Mouse (Mus musculus) thymus, postnatal 0 days (tissue): Measurements from ENCODE around the gene Spcs3. TPM values are rescaled to one million over a fixed set of nuclear protein-coding genes. Genes with fewer than 3 reads are reported as not detected.
A peak's percentile ranks its signal among the peaks of the same experiment; 100 is the strongest.
"Not testable (repeated sequence)": the region's sequence is repeated elsewhere in the genome, so short reads cannot be mapped to it uniquely, and the experiment has no call there.

Source experiments
- DNase-seq: peaks from one replicate; pipeline ENCODE4 v3.0.0-alpha.2; 2015; ENCODE audit warnings: low spot score
- polyA plus RNA-seq: library from polyadenylated mRNA; unstranded; fragments of >200 nt; fragmentation: Nextera tagmentation; extraction: Ambion mirVana; gene quantifications from 2 replicates; pipeline ENCODE4 v1.2.1, GENCODE M21; 2015

Gene Spcs3
- polyA plus RNA-seq = 74.9 and 82.5 TPM in 2 replicates

DNA sequence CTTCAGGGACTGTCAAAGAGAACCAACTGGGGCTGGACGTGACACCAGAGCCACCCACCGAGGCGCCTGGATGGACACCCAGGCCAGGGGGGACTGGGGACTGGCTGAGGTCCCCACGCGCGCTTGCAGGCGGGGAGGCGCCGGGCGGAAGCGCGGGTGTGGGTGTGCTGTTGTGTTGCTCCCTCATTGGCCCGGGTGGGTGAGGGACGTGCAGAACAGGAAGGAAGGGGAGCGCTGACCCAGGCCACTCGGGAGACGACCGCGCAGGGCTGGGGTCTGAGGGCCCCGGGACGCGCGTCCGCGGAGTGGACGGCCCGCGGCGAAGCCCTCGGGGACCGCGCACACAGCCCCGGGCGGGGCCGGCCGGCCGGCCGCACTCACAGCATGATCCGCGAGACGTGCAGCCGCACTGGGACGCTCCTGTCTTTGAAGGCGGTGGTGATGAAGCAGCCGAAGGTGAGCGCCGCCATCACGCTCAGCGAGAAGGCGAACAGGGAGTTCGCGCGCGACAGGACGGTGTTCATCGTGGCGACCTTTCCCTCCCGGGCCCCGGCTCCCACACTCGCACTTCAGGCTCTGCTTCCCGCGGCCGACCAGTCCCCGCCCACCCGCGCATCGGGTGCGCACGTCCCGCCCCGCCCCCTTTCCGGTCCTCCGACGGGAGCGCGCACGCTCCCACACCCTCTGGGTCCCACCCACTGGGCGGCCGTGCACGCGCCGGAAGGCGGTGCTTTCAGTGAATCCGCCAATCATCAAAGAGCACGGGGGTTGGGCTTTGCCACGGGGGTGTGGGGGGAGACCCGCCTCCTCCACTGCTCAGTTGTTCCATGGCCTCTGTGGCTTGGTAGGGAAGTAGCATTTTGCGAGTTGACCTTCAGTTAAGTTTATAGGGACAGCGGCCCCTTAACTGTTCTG, at the start of gene Spcs3, which contains the start of gene Asb5:
Spcs3 (minus strand) TSS at position 617 of the 915 bp plus-strand sequence.
Asb5 (plus strand) TSS at position 199 of the 915 bp plus-strand sequence.
- peak; percentile 97 for DNase-seq

DNA sequence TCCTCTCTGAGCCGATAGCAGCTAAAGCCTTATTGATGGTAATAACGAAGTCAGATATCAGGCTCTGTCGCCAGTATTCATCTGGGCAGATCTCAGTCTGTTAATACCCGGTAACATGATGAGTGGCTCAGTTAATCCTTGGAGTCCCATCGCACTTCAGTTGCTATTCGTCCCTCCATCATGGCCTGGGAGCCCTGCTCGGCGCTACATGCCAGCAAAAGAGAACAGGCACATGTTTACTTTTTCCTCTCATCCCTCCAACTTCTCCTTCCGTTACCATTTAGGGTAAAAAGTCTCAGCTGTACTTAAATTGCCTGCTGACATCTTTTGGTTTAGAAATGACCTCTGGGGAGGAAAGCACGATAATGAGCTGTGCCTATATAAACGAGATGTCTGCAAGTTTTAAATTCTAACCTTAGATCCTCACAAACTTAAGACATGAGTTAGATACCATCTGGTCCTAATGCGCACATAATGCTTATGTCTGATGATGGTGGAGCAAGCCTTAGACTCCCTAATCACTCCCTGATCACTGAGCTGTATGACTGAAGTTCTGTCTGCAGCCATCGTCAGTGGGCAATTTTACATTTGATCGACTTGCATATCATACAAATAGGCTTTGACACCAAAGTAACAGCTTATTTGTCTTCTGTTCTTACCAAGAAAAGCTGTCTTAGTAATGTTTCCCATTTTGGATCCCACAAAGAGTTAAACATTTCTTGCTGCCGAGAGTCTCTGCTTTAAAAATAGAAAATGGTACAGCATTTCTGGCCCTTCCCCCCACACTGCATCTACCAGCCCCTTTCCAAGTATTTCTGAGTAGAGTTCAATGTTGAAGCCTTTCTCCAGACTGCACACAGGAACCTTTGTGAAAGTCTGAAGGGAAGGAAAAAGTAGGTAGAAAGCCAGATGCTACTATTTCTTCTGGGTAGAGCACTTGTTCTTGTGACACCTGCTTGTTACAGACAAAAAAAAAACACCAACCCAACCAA, 41.1 kb upstream of the Spcs3 start:
- DNase-seq = no peak

DNA sequence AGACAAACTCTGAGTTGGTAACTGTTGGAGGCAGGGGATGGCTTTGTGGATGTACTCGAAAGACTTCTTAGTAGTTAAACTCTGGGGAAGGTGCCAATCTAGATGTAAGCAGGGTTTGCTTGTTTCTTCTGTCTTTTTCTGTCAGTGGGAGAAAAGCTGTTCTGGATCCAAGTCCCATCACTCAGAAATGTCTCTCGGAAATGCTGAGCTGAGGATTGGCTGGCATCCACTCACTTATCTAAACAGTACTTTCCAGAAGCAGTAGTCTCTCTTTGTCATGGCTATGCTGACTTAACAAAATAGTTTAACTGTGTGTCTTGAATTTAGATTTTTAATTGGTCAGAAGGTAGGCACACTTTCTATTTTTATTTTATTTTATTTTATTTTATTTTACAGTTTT, 37.4 kb upstream of the Spcs3 start:
- no peak for DNase-seq

DNA sequence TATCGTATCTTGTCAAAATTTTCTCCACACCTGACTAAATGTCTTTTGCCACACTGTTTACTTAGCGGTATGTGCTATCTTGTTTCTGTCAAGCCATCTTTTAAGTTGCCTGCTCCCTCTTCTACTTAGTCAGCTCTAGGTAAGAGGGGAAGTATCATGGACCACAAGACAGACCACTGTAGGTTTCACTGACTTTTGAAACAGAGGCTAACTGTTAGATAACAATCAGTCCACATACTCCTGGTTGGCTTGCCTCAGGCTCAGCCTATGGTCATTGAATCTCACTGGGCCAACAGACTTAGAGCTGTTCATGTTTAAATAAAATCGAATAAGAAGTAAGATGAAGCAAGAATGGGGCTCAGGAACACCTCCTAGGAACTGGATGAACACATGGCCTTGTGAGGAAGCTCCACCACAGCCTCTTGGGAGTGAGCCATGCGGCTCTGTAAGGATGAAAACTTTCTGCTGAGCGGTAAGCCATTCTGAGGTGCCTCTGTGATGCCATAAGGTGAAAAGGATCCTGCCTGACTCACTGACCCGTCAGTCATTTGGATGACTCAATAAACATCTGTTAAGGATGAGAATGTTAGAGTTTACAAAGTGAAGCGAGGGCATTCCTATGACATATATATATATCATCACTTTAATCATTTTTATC, 35.9 kb upstream of the Spcs3 start:
- no peak for DNase-seq

DNA sequence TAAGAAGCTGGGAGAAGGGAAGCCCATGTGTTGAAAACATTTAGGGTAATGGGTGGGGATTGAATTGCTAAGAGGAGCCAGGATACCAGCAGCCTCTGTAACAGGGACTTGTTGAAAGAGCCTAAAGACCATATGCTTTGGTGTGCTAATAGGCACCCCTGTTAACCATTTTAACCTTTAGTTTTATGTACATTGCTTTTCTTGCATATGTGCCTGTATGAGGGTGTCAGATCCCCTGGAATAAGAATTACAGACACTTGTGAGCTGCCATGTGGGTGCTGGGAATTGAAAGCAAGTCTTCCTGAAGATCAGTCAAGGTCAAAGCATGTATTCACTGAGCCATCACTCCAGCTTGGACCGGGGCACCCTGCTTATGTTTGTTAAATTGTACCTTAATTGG, 35.4 kb upstream of the Spcs3 start:
- DNase-seq = no peak

DNA sequence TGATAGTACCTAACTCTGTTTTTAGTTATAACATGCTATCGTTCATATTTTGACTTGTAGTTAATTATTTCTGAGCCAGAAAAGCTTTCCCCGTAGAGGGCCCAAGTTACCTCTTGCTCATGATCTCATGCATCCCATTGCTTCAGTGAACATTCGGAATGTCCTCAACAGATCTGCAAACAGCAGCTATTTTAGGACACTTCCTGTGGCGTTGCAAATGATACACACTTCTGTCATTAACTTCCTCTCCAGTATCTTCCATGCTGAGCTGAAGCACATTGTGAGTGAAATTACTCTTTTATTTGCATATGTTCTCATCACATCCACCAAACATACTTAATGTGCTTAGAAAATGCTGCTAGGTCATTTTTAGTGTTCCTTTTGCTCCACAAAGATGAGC, 32.3 kb upstream of the Spcs3 start:
- no peak for DNase-seq

DNA sequence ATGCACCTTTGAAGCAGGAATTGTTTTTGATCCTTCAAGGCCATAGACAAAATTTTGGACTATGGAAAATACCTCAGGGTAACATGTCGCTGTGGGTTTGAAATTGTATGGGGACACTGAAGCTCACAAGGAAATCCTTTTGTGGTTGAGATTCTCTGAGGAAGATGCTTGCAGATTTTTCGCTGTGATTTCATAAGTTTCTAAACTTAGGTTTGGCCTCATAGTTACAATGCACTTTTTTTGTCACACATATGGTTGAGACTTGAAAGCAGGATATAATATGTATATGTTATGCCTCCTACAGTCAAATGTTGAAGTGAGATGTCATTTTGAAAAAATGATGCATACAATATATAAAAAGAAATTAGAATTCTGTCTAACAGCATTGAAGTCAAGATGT, 25.1 kb upstream of the Spcs3 start:
- no peak for DNase-seq

DNA sequence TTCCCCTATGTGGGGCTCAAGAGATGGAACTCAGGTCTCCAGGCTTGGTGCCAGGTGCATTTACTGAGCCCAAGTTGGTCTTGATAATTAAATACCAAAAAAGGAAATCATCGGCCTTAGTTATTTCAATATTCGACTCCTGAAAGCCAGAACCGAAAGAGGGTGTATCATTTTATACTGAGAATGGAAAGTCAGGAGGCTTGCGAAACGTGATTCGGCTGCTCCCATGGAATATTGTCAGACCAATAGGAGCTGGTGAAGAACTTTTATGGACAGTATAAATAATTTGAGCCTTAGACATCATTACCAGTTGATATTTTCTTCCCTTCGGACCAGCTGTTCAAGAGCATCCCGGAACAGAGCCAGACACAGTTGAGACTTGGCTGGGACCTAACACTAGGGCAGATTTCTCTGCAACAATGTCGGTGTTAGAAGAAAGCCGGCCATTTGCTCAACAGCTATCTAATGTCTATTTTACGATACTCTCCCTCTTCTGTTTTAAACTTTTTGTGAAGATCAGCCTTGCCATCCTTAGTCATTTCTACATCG, 20.3 kb upstream of the Spcs3 start:
- no peak for DNase-seq

DNA sequence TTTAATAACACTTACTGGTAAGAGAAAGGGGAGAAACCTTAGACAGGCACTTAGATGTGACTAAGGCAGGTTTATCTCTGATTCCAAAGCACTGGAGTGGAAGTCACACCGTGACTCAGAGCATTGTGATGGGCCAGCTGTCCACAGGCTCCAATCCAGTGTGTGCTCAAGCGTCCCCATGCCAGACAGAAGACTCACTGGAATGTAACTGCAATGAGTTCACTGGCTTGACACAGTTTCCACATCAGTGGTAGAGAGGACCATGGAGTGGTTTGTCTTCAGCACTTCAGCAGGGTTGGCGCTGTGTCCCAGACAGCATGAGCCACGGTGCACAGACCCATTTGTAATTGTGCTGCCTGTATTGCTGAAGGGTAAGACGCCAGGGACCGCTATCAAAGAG, 18.6 kb upstream of the Spcs3 start:
- no peak for DNase-seq

DNA sequence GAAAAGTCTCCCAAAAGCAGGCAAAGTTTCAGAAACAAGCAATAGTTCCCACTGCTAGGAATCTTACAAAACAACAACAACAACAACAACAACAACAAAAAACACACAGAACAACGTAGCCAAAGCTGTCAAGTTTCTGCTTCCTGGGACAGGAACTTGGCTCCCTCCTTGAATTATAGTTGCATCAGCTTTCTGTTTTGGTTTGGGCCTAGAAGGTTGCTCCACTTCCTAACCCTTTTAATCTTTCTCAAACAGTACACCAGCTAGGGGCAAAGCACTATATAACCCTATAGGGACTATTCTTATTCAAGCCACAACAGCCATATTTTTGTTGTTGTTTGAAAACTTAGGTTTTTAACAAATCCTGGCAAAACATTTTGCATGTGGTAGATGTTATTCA, 11.5 kb upstream of the Spcs3 start:
- no peak for DNase-seq

DNA sequence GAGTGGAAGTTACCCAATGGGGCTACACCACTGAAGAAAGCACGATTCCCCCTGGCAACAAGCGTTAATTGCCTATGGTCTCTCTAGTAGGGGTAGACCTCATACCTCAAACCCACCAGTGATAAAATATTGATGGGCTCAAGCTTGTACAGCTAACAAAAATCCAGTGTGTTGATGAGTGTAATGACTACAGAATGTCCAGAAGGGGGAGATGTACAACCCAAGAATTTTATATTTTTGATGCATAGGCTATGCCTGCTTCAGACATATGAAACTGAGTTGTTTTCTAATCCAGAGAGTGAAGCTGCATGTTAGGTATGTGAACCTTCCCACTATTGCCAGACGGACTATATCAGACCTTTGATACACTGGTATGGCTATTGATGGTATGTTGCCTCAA, 7.5 kb upstream of the Spcs3 start:
- peak; percentile 16 for DNase-seq

DNA sequence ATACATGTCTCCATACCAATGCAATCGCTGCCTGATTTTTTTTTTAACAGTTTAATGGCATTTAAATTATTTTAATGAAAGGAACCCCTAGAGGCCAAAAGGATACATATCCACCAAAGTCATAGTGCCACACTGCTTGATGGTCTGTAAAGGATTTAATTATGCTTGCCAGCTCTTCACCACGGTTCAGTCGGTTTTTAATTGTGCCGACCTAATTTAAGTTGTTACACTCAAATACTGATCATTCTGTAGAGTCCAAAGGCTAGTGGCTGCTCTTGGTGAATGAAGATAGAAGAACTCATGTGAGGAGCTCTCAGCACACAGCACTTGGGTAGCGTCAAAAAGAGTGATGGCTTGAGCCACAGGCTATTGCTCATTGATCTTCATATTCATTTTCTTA, 5.4 kb upstream of the Spcs3 start:
- DNase-seq = no peak

DNA sequence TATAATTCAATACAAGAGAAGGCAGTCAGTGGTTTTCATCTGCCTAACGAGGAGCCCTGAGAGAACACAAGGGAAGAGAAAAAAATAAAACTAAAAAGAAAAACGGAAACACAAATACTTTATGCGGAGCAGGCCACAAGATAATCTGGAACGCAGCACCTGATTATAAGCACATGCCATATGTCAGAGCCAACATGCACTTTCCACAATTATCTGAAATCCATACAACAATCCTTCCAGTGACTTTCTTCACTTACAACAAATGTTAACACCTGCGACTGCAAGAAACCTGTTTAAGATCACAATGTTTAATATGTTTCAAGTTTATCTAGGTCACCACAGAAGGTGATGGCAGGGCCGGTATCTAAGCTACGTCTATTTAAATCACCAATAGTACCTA, 1.2 kb downstream of the Spcs3 start:
- DNase-seq = no peak

DNA sequence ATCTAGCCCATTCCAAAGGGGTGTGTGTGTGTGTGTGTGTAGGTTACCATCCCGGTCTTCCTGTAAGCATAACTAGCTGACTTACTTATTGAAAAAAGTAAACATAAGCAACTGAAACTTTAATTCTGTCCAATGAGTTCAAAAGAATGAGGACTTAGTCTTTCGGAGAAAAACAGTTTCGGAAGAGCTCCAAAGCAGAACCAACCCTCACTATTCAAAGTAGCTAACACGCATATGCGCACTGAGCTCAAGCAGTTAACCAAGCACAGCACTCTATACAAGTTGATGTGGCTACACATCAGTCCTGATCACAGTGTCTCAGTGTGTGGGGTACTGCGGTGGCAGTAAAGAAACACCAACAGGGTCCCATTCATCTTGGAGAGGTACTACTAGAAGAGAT, 3.1 kb downstream of the Spcs3 start:
- DNase-seq = no peak

DNA sequence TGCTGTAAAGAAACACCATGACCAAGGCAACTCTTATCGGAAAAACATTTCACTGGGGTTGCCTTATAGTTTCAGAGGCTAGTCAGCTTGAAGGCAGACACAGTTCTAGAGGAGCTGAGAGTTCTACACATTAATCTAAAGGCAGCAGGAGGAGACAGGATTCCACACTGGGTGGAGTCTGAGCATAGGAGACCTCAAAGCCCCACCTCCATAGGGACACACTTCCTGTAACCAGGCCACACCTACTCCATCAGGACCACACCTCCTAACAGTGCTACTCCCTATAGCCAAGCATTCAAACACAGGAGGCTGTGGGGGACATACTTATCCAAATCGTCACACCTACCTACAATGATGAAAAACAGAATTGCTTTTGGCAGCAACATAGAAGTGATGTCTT, 4.2 kb downstream of the Spcs3 start:
- no peak for DNase-seq

DNA sequence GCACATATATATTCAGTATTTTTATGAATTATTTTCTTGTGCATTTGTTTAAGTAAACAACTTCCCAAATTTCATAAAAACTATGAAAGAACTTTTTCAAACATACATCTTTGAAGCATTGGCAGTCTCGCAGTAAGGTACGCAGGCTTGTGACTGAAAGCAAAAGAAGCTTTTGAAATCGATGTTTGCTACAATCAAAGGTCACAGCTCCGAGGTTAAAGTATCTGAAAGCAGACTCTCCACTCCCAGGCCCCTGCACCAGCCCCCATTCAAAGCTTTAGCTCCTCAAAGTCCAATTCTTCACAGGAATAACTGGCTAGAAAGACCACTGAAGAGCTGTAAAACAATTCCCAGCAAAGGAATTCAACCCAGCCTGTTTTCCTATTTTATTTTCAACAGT, 9.3 kb downstream of the Spcs3 start:
- DNase-seq = no peak

DNA sequence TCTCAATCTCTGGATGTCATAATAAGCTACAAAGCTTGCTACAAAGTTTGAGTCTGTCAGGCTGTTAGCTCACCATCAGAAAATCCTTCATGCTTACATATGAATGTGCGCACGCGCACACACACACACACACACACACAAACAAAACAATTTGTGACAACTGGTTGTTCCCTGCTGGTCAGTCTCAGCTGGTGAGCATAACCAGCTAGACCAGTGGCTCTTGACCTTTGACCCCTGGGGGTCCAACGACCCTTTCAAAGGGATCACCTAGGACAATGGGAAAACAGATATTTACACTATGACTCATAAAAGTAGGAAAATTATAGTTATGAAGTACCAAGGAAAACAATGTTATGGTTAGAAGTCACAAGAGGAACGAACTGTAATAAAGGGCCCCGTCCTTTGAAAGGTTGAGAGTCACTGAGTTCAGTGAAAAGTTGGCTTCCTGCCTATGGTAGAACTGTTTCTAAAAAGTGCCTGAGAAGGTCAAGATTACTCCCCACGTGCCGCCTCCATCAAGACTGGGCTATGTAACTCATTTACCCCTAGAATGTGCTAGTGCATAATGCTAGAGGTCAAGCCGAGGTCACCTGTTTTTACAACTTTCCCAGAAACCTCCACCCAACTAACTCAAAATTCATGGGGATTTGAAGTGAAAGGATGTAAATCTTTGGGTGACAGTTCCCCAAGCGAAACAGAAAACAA, 10.9 kb downstream of the Spcs3 start:
- no peak for DNase-seq

DNA sequence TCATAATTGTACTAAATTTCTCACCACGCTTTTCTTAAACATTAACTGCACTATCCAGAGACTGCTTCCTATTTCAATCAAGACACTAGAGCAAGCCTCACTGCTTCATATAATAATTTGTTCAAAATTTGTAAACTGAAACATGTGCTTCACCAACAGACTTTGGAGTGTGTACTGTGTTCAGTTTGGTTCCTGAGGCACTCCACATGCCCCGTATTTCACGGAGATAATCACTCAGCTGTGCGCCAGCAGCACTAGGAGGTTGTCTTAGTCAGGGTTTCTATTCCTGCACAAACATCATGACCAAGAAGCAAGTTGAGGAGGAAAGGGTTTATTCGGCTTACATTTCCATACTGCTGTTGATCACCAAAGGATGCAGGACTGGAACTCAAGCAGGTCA, 17.6 kb downstream of the Spcs3 start:
- not testable (repeated sequence) for DNase-seq

DNA sequence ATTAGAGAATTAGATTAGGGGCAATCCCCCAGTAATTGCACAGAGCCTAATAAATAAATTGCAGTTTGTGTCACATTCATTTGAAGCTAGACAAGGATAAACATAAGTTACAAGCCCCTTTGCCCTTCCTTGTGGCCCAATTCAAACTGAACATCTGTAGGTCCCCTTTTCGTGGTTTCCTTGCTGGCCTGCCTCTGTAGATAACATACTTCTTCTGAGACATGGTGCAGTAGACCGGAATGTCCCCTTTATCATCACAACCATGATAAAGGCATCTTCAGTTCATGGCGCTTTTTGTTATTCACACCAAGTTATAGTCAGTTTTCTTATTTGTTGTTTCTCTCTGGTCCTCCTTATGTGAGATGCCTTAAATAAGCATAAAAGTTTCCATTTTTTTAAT, 18.0 kb downstream of the Spcs3 start:
- no peak for DNase-seq

DNA sequence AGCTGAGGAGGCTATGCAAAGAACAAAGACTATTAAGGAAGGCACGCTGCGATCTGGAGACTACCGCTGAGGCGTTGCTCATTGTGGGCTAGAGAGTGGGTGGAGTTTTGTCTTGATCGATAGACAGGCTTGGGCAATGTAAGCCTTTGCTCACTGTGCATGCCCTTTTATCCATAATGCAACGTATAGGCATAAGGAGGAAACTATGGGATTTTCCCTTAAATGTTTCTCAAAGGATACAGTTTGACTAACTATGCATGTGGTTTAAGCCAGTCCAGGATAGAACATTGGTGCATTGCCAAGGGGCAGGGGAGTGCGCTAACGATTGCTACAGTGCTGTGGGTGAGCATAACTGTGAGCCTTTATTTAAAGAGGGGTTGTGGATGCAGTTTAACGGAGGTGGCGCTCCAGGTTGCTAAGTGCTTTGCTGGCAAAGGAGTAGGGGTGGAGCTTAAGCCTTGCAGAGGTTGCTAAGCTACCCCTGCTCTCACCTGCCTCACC, 20.5 kb downstream of the Spcs3 start:
- DNase-seq = no peak
